Mouse (Mus musculus) layer of hippocampus, postnatal 25 days (tissue): ENCODE results near the gene Clp1. TPM values are rescaled to one million over a fixed set of nuclear protein-coding genes. Genes with fewer than 3 reads are reported as not detected.

Experiments used
- microRNA-seq, 2 experiments: library from miRNA; unstranded; fragments of <30 nt; microRNA quantifications; one replicate each; pipeline ENCODE4 v1.2.0; 2021
- total RNA-seq, 2 experiments: library from RNA; stranded (reverse); gene quantifications; 2 replicates each; pipeline ENCODE4 v1.2.3; 2021

The Clp1 gene
- total RNA-seq, 2 experiments from 2014 or later: 8.1 to 8.7 TPM

Small RNA genes within 50 kb of the gene (microRNA-seq; reads per million reads assigned to microRNA genes)
- 1,768 to 2,010 reads per million in 2 experiments for gene Mir130a

Other genes starting within 250 kb of the Clp1 start
- gene Ctnnd1, start 76.6 kb downstream of the Clp1 start, total RNA-seq: 10 to 100 TPM; 46.1 to 59.1 TPM
- not detected for gene Btbd18, start 68.3 kb downstream of the Clp1 start, total RNA-seq
- gene Selenoh, start 56.6 kb downstream of the Clp1 start, total RNA-seq: 10 to 100 TPM; 30.3 to 31.5 TPM
- 1 to 10 TPM in 1 of 2 experiments, not detected in 1; 1.1 TPM for gene Gm28635, start 49.3 kb downstream of the Clp1 start, total RNA-seq
- gene Med19, start 48.9 kb downstream of the Clp1 start, total RNA-seq: 10 to 100 TPM; 31.3 to 33.3 TPM
- gene Tmx2, start 48.2 kb downstream of the Clp1 start, total RNA-seq: 100 to 1,000 TPM; 217 to 249 TPM
- 10 to 100 TPM; 37.3 to 37.7 TPM for gene Zdhhc5, start 12.2 kb downstream of the Clp1 start, total RNA-seq
- 10 to 100 TPM; 60.0 to 67.5 TPM for gene Ypel4, start 6.7 kb upstream of the Clp1 start, total RNA-seq
- 1 to 10 TPM; 1.8 to 2.2 TPM for gene Gm19426, start 16.3 kb upstream of the Clp1 start, total RNA-seq
- gene Serping1, start 48.1 kb upstream of the Clp1 start, total RNA-seq: 1 to 10 TPM; 5.7 to 7.4 TPM
- gene Ube2l6, start 71.5 kb upstream of the Clp1 start, total RNA-seq: 1 to 10 TPM; 3.9 to 4.3 TPM
- gene Smtnl1, start 95.3 kb upstream of the Clp1 start, total RNA-seq: not detected
- gene Timm10, start 99.6 kb upstream of the Clp1 start, total RNA-seq: 10 to 100 TPM; 58.0 to 60.3 TPM
- gene Slc43a1, start 111.5 kb upstream of the Clp1 start, total RNA-seq: under 1 TPM; 0.30 to 0.35 TPM
- 10 to 100 TPM; 92.3 to 94.5 TPM for gene Rtn4rl2, start 159.4 kb upstream of the Clp1 start, total RNA-seq
- gene Slc43a3, start 209.2 kb upstream of the Clp1 start, total RNA-seq: under 1 TPM; 0.82 to 0.98 TPM